In the genomic region with DNA sequence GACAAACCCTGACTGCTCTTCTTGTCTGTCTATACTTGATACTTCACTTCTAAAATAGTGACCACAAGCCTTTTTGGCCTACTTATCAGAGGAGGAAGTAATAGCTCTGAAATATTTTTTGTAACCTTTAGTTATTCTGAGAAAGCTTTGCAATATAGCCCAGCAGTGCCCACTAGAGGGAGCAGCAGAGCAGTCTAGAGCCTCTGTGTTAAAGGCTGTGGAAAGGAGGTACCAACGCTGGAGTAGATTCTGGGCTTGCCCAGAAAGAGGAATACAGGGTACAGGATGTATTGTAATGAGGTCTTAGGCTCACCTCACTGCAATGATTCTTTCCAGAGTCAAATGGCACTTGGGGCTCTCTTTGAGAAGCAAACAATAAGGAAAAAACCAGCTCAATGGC, we compare ENCODE assay signal across 9 mouse cellular contexts.
DNase-seq lines count a peak whose midpoint lies in the region; ATAC-seq and TF ChIP-seq lines count a peak whose summit lies in the region.
"Had no signal": no experiment of that assay in that cellular context is flagged by ENCODE, and none has a peak within 500 bp of the region (broad histone marks: within the 10 kb centered on the region; RNA-seq: fewer than 3 reads in every experiment).

No protein-coding gene starts in this region.

- TF ChIP-seq EP300 in liver, embryonic 14.5 days (IDR thresholded peaks at IDR 0.05; ENCODE audit: low read depth): no peak

- TF ChIP-seq POLR2A in liver, adult 2 months (IDR thresholded peaks at IDR 0.05; ENCODE audit: extremely low read depth, insufficient read depth, low read length): no peak

- no peak overlapping the region for H3K4me3 ChIP-seq in liver, adult 2 months (ENCODE audit: insufficient read depth, low read depth, low read length)
- no peak overlapping the region for H3K4me3 ChIP-seq in liver, embryonic 11.5 days (ENCODE audit: low read depth, low read length)
- H3K4me3 ChIP-seq in forebrain, embryonic 13.5 days: no peak overlapping the region
- H3K4me3 ChIP-seq in kidney, postnatal 0 days (replicated peaks; ENCODE audit: low read depth, low read length): no peak overlapping the region
- no peak overlapping the region for H3K4me3 ChIP-seq in liver, embryonic 14.5 days (ENCODE audit: insufficient read depth in 1 of 2, low read depth in 2 of 2, low read length in 2 of 2)

- H3K9ac ChIP-seq in liver, adult 2 months (ENCODE audit: low read depth, low read length): no peak overlapping the region
- H3K9ac ChIP-seq in liver, embryonic 11.5 days (ENCODE audit: low read depth, low read length): no peak overlapping the region
- H3K9ac ChIP-seq in forebrain, embryonic 13.5 days: no peak overlapping the region
- no peak overlapping the region for H3K9ac ChIP-seq in kidney, postnatal 0 days (ENCODE audit: low read depth, low read length)
- H3K9ac ChIP-seq in liver, embryonic 14.5 days (replicated peaks): no peak overlapping the region

- 8% methylated on average over 1 of the region's 1 CpGs for WGBS in liver, adult 2 months
- WGBS in liver, embryonic 11.5 days: 21% methylated on average over 1 of the region's 1 CpGs
- WGBS in forebrain, embryonic 13.5 days: 0% methylated on average over 1 of the region's 1 CpGs
- whole genome bisulfite sequencing in kidney, postnatal 0 days: 0% methylated on average over 1 of the region's 1 CpGs
- 7% methylated on average over 1 of the region's 1 CpGs for WGBS in liver, embryonic 14.5 days (ENCODE audit: insufficient replicate concordance)

- ATAC-seq in liver, embryonic 11.5 days (replicated peaks; ENCODE audit: low FRiP score): no peak
- peak; percentile 91 for ATAC-seq in forebrain, embryonic 13.5 days
- ATAC-seq in kidney, postnatal 0 days (replicated peaks; ENCODE audit: low FRiP score, low read depth): 0 out of 2 replicates have a peak, but pooled peaks have one; percentile 46
- ATAC-seq in liver, embryonic 14.5 days (ENCODE audit: insufficient read depth): no peak
- ATAC-seq in granulocyte monocyte progenitor cell, adult 5-6 weeks (replicated peaks; ENCODE audit: poor library complexity, severe bottlenecking): no peak; the same call in 1 of the 2 replicates

- H3K27ac ChIP-seq in liver, adult 2 months (replicated peaks; ENCODE audit: insufficient read depth, low read depth, low read length): no peak overlapping the region
- no peak overlapping the region for H3K27ac ChIP-seq in liver, embryonic 11.5 days (ENCODE audit: low read depth, low read length)
- peak overlapping the region; percentile 59 for H3K27ac ChIP-seq in forebrain, embryonic 13.5 days
- no peak overlapping the region for H3K27ac ChIP-seq in kidney, postnatal 0 days
- H3K27ac ChIP-seq in liver, embryonic 14.5 days: no peak overlapping the region
- H3K27ac ChIP-seq: macrophage had no signal

- no peaks in the 10 kb centered on the region for H3K27me3 ChIP-seq in liver, adult 2 months (ENCODE audit: control insufficient read depth, insufficient read depth, low read length)
- no peaks in the 10 kb centered on the region for H3K27me3 ChIP-seq in liver, embryonic 11.5 days (replicated peaks; ENCODE audit: control insufficient read depth, insufficient read depth, low read length)
- no peaks in the 10 kb centered on the region for H3K27me3 ChIP-seq in forebrain, embryonic 13.5 days
- H3K27me3 ChIP-seq in kidney, postnatal 0 days (ENCODE audit: insufficient read depth, low read length): no peaks in the 10 kb centered on the region
- no peaks in the 10 kb centered on the region for H3K27me3 ChIP-seq in liver, embryonic 14.5 days (ENCODE audit: control insufficient read depth, insufficient read depth, low read length)

- no peak overlapping the region for H3K4me2 ChIP-seq in liver, embryonic 11.5 days
- H3K4me2 ChIP-seq in forebrain, embryonic 13.5 days: no peak overlapping the region
- no peak overlapping the region for H3K4me2 ChIP-seq in kidney, postnatal 0 days (ENCODE audit: low read length)
- no peak overlapping the region for H3K4me2 ChIP-seq in liver, embryonic 14.5 days (ENCODE audit: low read depth)

- no peaks in the 10 kb centered on the region for H3K79me2 ChIP-seq in liver, adult 2 months (ENCODE audit: control insufficient read depth, insufficient read depth, low read length)

- peak; percentile 18 for DNase-seq in liver, adult 2 months (ENCODE audit: extremely low read depth, low read depth, low spot score)
- no peak for DNase-seq in liver, embryonic 11.5 days (ENCODE audit: low spot score)
- DNase-seq in c-Kit-positive CD71-positive TER-119-positive erythroid progenitor cells, embryonic 14.5 days (ENCODE audit: low spot score): peak; percentile 20
- DNase-seq in kidney, postnatal 0 days (ENCODE audit: low spot score): peak; percentile 80
- peak in 1 of 3 experiments; percentile 7 for DNase-seq in liver, embryonic 14.5 days (ENCODE audit: low read depth in 3 of 3, low spot score in 3 of 3)
- peak; percentile 40 for DNase-seq in retina, adult 2 months (ENCODE audit: low read depth, low spot score)

- H3K4me1 ChIP-seq in liver, adult 2 months (ENCODE audit: control insufficient read depth, insufficient read depth, low read length): no peaks in the 10 kb centered on the region
- no peaks in the 10 kb centered on the region for H3K4me1 ChIP-seq in liver, embryonic 11.5 days (replicated peaks; ENCODE audit: control insufficient read depth, insufficient read depth, low read length)
- peaks cover 15% of the 10 kb centered on the region for H3K4me1 ChIP-seq in forebrain, embryonic 13.5 days
- H3K4me1 ChIP-seq in kidney, postnatal 0 days (replicated peaks; ENCODE audit: insufficient read depth, low read length): 0 out of 2 replicates have a peak, but pooled peaks cover 4% of the 10 kb centered on the region
- no peaks in the 10 kb centered on the region for H3K4me1 ChIP-seq in liver, embryonic 14.5 days (replicated peaks; ENCODE audit: control insufficient read depth in 2 of 2, insufficient read depth in 2 of 2, low read length in 1 of 2)

- TF ChIP-seq CTCF in liver, adult 2 months (IDR thresholded peaks at IDR 0.05; ENCODE audit: low read depth, low read length): peak; percentile 60; the same call in 1 of the 2 replicates
- peak; percentile 85 for TF ChIP-seq CTCF in kidney, postnatal 0 days (IDR thresholded peaks at IDR 0.05; ENCODE audit: low read depth)
- TF ChIP-seq CTCF in liver, embryonic 14.5 days (IDR thresholded peaks at IDR 0.05; ENCODE audit: low read depth): peak; percentile 61

- H3K9me3 ChIP-seq in liver, embryonic 11.5 days (ENCODE audit: control insufficient read depth, low read length): no peaks in the 10 kb centered on the region
- H3K9me3 ChIP-seq in forebrain, embryonic 13.5 days (replicated peaks): no peaks in the 10 kb centered on the region
- H3K9me3 ChIP-seq in kidney, postnatal 0 days (replicated peaks; ENCODE audit: low read length): no peaks in the 10 kb centered on the region
- H3K9me3 ChIP-seq in liver, embryonic 14.5 days (ENCODE audit: control insufficient read depth, low read length): no peaks in the 10 kb centered on the region

- no peaks in the 10 kb centered on the region for H3K36me3 ChIP-seq in liver, adult 2 months (ENCODE audit: control insufficient read depth, insufficient read depth, low read length)
- H3K36me3 ChIP-seq in liver, embryonic 11.5 days (ENCODE audit: control insufficient read depth, insufficient read depth, low read length): no peaks in the 10 kb centered on the region
- H3K36me3 ChIP-seq in forebrain, embryonic 13.5 days (ENCODE audit: poor library complexity, severe bottlenecking): no peaks in the 10 kb centered on the region
- H3K36me3 ChIP-seq in kidney, postnatal 0 days (ENCODE audit: insufficient read depth, low read length): no peaks in the 10 kb centered on the region
- no peaks in the 10 kb centered on the region for H3K36me3 ChIP-seq in liver, embryonic 14.5 days (replicated peaks; ENCODE audit: control insufficient read depth, insufficient read depth, low read depth)

Comparison
In these comparisons a context has a peak if more than half of its experiments do, and no peak if none do; other contexts are left out.
1. ATAC-seq: peak in forebrain, embryonic 13.5 days (single experiment) and kidney, postnatal 0 days (single experiment); none in liver, embryonic 11.5 days (single experiment), liver, embryonic 14.5 days (single experiment) and granulocyte monocyte progenitor cell, adult 5-6 weeks (single experiment).
2. Peak in every context shown above with its lines, with median percentiles within 50 percentile points of each other: CTCF ChIP-seq.